Mouse (Mus musculus): Measurements from ENCODE around the gene Pkhd1.
A peak's percentile ranks its signal among the peaks of the same experiment; 100 is the strongest.
"Not testable (repeated sequence)": the region's sequence is repeated elsewhere in the genome, so short reads cannot be mapped to it uniquely, and the experiment has no call there.

Pkhd1 gene

GRCm38 (mm10) chr1:20486087-20486486, 131.8 kb downstream of the Pkhd1 start:
- DNase-seq (ENCODE audit: low spot score), result no peak

DNA sequence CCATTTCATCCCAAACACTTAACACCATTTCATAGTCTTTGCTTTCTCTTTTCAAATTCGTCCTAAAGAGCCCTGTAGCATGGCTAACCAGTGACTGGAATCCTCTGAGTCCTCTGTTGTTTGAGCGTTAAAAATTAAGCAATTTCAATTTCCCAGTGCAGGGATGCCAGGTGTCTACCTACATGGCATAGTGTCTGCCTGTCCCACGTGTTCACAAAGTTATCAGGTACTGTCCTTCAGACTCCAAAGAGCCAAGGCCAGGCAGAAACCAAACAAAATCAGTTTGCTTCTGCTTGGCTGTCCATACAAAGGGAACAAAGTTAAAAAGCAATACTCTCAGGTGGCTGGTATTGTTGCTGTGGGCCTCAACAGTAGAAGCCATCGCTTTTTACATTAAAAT, 136.0 kb downstream of the Pkhd1 start:
- no peak for DNase-seq (ENCODE audit: low spot score)

GRCm38 (mm10) chr1:20478695-20479094, 139.2 kb downstream of the Pkhd1 start:
- no peak for DNase-seq (ENCODE audit: low spot score)

DNA sequence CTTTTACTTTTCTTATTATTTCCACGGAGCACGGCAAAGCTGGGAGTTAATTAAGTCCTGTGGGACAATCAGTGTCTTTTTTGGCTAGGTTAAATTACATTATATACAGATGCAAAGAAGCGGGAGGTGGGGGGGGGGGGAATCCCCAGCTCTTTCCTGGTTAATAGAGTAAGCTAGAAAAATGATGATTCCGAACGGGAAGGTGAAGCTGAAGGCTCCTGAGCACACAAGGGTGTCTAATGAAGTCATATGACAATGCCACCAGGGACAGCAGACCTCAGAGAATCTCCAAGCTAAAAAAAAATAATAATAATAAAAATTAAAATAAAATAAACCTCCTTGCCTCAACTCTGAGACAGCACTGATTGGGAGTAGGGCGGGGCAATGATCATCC, 139.6 kb downstream of the Pkhd1 start:
- no peak for DNase-seq (ENCODE audit: low spot score)

DNA sequence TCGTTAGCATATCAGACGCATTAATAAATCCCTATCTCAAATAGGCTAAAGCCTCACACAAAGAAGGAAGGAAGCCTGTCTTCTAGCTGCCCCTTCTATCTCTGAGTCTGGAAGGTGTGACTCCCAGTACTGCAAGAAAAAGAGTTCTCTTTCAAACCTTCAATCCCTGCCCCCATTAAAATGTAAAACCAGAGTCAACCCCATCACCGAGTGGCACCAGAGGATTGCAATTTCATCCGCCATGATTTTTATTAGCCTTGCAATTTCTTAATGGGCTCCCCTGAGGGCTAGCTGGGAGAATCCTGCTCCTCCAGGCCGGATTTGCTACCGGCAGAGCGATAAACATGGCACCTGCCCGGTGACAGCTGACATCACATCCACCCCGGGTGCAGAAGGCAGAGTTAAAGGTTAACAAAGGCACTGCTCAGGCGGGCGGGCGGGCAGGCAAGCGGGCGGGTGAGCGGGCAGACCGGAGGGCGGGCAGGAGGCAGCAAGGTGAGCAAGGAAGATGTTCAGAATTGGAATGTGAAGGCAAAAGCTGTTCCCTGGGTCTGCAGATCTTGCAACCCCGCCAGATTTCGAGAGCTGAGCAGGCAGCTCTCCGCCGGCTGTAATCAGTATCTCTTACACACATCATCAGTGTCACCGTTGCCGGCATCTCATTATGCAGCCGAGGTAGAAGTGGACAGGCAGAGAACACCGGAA, 140.2 kb downstream of the Pkhd1 start:
- peak; percentile 41 for DNase-seq (ENCODE audit: low spot score)

DNA sequence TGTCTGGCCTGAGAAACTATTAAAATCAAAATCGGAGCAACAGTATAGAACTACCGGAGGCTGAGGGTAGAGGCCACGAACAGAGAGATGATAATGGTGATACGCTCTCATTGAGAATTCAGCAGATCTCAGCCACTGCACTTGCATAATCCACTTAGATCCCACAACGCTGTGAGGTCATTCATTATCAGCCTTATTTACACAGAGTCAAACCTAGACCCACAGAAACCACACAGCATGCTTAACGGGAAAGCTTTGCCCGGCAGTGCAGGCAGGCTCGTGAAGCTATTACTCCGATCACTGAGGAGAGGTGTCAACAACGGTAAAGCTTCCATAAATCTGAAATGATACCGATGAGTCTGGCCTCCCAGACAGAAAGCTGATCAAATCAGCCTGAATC, 147.1 kb downstream of the Pkhd1 start:
- DNase-seq (ENCODE audit: low spot score), result no peak

- no peak for DNase-seq (ENCODE audit: low spot score)
These were observed 147.5 kb downstream of the Pkhd1 start for GRCm38 (mm10) chr1:20470317-20470716.

DNA sequence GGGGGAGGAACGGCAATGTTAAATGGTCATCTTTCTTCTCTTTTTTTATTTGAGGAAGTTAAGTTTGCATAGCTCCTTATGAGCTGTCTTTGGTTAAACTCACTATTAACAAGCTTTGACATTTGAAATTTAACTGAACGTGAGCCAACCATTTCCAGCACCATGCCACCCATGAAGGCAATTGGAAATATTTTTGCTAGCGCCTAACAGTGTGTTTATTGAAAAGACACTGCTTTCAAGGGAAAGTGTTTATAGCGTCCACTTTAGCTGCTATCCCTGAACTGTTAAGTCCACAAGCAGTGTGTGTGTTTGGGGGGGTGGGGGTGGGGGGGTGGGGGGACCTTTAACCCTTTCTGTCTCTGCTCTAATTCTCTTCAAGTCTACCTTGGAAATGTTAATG, 151.4 kb downstream of the Pkhd1 start:
- no peak for DNase-seq (ENCODE audit: low spot score)

DNA sequence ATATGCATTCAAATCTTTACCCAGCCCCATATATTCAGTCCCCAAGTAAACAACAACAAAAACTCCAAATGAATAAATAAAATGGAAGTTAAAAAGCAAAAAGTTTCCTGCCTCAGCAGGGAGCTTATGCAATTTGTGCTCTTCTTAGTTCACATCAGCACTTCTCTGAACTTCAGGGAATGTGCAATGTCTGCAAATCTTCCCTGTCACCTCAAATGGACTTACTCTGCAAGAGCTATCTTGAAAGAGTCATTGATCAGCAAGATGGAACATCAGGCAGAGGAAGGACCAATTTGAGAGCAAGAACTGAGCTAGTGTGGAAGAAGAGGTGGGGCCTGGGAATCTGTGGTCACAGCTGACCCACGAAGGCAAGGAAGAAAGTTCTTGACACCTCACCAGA, 163.2 kb downstream of the Pkhd1 start:
- no peak for DNase-seq (ENCODE audit: low spot score)

DNA sequence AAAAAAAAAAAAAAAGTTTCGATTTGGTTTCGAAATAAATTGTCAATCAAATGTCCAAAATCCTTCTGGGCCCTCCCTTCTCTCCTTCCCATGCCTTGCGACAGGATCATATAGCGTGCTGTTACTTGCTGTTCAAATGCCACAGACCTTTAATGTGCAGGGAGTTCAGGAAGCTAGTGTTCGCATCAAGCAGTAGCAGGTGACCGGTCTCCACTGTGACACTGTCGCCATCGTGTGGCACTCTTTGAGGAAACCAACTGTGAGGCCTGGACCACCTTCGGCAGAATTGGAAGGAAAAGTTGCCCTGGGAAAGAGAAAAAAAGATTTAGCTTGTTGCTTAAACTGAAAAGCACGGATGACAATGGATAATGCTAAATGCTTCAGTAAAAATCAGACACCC, 167.8 kb downstream of the Pkhd1 start:
- peak; percentile 78 for DNase-seq (ENCODE audit: low spot score)

- not testable (repeated sequence) for DNase-seq (ENCODE audit: low spot score)
These were observed 185.8 kb downstream of the Pkhd1 start for GRCm38 (mm10) chr1:20432026-20432425.

DNA sequence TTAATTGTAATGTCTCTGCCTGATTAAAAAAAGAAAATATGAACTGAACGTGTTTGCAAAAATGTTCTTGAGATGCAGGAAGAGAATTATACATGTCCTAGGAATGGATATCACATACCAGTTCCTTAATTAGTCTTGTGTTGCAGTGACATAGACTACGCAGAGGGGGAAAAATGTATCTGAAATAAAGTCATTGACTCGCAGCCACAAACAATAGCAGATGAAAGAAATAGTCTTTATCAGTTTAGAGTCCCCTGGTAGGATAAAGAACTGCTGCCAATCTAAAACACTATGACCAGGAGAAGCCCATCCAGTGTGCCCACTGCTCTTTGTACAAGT, 188.8 kb downstream of the Pkhd1 start:
- DNase-seq (ENCODE audit: low spot score), result no peak

DNA sequence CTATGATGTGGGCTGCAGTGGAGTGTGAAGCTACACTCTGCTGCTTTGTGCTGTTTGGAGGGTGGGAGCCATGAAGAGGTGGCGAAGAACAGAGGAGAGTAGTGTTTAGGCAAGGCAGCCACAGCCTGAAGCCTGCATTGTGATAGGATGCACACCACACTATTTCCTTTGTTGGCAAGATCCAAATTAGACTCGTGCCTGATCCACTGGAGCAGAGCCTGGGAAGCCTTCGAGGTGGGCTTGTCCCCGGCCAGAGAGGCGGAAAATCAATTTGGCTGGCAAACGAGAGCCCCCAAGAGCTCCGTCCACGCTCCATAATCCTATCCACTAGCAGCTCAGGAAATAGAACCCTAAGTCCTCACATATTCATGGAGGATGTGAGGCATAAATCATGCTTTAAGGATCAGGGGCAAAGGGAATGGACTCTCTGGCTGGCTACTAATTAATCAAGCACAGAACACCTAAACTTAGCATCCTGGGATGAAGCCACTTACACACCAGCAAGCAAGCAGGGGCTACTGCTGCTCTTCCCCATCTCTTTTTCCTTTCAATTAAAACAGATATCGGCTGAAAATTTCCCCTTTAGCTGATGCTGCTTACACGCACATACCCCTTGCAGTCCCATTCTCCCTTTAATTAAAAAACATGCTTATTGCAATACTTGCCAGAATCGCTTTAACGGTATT, 189.4 kb downstream of the Pkhd1 start:
- peak; percentile 39 for DNase-seq (ENCODE audit: low spot score)

DNA sequence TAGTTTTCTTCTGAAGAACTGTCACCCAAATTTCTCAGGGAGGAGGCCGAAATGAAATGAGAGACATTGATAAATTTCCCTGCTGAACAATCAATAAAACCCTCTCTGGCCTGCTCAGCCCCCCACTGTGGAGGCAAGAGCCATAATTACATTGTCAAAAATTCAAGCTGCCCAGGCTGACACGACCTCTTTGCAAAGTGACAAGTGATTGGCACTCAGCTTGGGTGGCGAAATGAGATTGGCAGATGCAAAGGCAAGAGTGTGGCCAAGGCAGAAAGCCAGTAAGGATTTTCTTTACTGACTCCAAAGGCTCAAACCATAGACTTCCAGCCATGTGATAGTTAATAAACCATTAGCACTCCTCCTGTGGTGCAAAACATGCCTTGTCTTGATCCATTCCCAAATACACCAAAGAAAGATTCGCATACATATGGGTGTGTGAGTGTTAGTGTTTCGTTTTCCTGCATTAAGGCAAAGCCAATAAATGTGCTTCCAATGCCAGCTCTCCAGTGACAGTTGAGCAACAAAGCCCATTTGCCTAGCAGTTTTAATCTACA, 208.4 kb downstream of the Pkhd1 start:
- DNase-seq (ENCODE audit: low spot score), result peak; percentile 9

GRCm38 (mm10) chr1:20398319-20398718, 219.5 kb downstream of the Pkhd1 start:
- DNase-seq (ENCODE audit: low spot score), result no peak

DNA sequence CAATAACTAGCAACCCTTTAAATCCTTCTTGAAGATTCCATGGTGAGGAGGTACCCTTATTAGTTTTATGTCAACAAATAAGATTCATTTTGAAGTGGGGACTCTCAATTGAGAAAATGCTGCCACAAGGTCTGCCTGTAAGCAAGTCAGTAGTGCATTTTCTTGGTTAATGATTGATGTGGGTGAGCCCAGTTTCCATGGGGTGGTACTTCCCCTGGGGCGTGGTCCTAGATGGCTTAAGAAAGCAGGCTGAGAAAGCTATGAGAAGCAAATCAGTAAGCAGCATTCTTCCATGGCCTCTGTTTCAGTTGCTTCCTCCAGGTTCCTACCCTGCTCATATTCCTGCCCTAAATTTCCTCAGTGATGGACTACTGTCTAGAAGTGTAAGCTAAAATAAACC, 253.4 kb downstream of the Pkhd1 start:
- DNase-seq (ENCODE audit: low spot score), result no peak

DNA sequence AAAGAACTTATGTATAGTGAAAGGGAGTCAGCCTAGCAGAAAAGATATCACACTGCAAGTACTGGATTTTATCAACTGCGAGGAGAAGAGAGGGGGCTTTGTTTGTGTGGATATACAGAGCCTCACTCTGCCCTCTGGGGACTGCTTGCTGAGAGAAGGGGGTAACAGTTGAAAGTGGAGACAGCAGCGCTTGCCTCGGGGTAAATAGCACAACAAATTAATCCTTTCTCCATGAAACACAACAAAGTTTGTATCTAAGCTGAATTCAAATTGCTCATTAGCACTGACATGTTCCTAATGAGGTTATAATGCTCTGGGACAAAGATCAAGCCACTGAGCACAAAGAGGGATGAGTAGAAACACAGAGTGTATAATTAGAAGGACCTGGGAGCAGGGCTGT, 273.2 kb downstream of the Pkhd1 start:
- peak; percentile 15 for DNase-seq (ENCODE audit: low spot score)

DNA sequence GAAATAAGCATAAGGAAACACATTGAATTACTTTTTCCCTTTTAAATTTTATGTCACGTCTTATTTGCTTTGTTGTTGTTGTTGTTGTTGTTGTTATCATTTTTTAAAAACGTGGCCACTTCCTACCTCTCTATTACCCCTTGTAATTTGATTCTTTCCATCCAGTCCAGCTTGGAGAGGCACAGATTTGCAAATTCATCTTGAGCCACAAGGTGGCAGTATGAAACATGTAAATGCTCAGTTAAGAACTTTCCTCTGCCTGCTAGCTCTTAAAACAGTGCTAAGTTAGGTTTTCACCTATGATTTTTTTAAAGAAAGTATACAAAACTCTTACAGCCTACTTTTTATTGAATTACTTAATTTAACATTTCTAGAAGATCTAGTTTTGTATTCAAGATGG, 306.4 kb downstream of the Pkhd1 start:
- peak; percentile 87 for DNase-seq (ENCODE audit: low spot score)

GRCm38 (mm10) chr1:20310925-20311324, 306.9 kb downstream of the Pkhd1 start:
- DNase-seq (ENCODE audit: low spot score), result no peak

DNA sequence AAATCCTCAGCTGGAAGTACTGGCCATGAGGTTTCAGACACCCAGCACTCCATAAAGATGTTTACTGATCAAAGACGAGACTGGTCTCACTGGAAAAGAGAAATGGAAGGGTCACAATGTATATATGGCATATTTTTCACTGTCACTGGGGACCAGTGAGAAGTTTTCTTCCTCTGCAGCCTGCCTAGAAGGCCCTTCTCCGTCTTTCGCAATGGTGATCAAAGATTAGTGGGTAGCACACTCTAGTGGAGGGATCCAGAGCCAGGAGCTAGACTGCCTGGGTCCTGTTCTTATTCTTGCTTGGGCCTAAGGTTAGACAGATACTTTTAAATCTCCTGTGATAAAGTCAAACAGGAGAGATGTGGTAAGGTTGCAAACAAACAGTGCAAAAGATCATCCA, 311.7 kb downstream of the Pkhd1 start:
- peak; percentile 52 for DNase-seq (ENCODE audit: low spot score)

- peak; percentile 80 for DNase-seq (ENCODE audit: low spot score)
These were observed 314.8 kb downstream of the Pkhd1 start for GRCm38 (mm10) chr1:20302943-20303578.

DNA sequence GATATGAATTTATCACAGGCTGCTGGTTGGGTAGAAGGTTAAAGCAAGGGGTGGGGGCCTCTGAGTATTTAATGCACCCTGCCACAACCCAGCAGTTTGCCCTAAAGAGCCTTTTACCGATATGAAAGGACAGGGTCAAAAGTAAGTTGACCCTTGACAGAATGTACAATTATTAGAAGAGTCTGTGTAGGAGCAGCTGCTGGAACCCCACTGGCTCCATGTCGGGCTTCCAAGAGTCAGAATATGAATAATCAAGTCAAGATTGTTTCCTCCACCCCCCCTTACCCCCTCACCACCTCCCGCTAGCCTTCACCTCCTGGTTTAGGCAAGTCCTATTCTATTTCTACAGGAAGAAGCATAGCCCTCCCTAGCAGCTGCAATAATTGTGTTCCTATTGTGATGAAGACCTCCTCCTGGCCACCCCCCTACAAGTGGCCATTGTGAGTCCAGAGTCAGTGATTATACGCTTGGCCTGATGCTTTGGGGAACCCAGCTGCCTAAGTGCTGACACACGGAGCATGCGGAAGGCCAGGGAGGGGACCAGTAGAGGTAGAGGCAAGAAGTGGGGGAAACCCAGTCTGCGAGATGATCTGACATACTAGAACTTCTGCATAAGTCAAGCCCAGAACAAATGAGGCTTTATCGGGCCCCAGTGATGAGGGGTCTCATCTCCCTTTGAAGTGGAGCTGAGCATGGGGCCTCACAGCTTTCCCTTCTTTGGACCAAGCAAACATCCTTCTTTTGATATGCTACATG, 315.5 kb downstream of the Pkhd1 start:
- peak; percentile 81 for DNase-seq (ENCODE audit: low spot score)

All from embryo, embryonic 10.5 days (tissue).